Mouse (Mus musculus): ENCODE data around the gene Ccer2.
A peak's percentile ranks its signal among the peaks of the same experiment; 100 is the strongest.

Gene Ccer2

DNA sequence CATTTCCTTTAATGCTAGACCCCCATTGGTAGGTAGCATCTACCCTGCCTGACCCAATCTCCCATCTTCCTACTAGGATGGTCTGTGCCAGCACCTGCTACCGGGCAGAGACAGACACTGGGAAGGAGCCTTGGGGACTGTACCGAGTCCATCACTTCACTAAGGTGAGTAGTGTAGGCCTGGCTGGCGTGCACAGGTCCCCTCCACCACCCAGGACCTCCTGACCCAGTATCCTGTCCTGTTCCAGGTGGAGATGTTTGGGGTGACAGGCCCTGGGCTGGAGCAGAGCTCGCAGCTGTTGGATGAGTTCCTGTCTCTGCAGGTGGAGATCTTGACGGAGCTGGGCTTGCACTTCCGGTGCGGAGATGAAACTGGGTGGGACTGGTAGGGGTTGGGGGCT lies 6.0 kb upstream of the Ccer2 start:
- DNase-seq (ENCODE audit: low read depth, low spot score): no peak

GRCm38 (mm10) chr7:28758623-28759022 lies 2.6 kb downstream of the Ccer2 start:
- no peak for DNase-seq (ENCODE audit: low read depth, low spot score)

- no peak for DNase-seq (ENCODE audit: low read depth, low spot score)
Observed at GRCm38 (mm10) chr7:28761907-28762306, 5.9 kb downstream of the Ccer2 start.

GRCm38 (mm10) chr7:28765211-28765610 lies 9.2 kb downstream of the Ccer2 start:
- no peak for DNase-seq (ENCODE audit: low read depth, low spot score)

GRCm38 (mm10) chr7:28766173-28766879 lies 10.4 kb downstream of the Ccer2 start, which contains the start of gene Sirt2:
Gene Sirt2 (plus strand): TSS chr7:28766735.
- peak; percentile 98 for DNase-seq (ENCODE audit: low read depth, low spot score)

GRCm38 (mm10) chr7:28766910-28767309 lies 10.9 kb downstream of the Ccer2 start:
- no peak for DNase-seq (ENCODE audit: low read depth, low spot score)

DNA sequence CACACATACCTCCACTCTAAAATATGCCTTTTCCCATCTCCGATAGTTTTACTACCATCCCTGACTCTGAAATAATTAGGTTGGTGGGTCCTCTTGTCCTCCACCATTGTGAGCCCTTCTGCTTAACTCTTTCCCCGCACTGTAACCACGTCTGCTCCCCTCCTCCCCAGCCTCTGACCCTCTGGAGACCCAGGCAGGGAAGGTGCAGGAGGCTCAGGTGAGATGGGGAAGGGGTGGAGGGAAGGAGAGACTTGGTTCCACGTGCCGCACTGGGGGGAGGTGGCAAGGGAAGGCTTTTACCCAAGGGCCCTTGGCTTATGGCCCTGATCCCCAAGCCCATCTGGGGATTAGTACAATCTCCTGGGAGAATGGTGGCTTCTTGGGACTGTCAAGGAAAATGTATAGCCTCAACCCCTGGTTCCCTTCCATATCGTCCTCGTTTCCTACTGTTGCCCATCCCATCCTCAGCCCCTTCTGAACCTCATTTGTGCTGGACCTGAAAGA lies 11.5 kb downstream of the Ccer2 start, which contains the start of gene Nfkbib:
TSS of gene Nfkbib (minus strand) at position 51 of the 504 bp plus-strand sequence.
- no peak for DNase-seq (ENCODE audit: low read depth, low spot score)

- no peak for DNase-seq (ENCODE audit: low read depth, low spot score)
Observed at GRCm38 (mm10) chr7:28769414-28769958, 13.5 kb downstream of the Ccer2 start.

- no peak for DNase-seq (ENCODE audit: low read depth, low spot score)
Observed at GRCm38 (mm10) chr7:28770309-28770708, 14.3 kb downstream of the Ccer2 start.

DNA sequence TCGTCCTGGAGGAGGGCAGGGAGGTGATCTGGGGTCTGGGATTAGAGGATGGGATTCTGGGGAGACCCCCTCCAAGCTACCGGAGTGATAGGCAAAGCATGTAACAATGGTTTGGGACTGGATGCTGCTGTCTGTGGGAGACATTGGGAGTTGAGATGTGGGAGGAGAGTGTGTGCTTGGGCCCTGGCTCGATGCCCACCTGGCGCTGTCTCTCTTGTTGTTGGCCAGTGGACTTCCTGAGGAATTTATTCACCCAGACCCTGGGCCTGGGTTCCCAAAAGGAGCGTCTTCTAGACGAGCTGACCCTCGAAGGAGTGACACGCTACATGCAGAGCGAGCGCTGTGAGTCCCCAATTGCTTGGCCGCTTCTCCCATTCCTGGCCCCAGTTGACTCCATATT lies 15.9 kb downstream of the Ccer2 start:
- no peak for DNase-seq (ENCODE audit: low read depth, low spot score)

DNA sequence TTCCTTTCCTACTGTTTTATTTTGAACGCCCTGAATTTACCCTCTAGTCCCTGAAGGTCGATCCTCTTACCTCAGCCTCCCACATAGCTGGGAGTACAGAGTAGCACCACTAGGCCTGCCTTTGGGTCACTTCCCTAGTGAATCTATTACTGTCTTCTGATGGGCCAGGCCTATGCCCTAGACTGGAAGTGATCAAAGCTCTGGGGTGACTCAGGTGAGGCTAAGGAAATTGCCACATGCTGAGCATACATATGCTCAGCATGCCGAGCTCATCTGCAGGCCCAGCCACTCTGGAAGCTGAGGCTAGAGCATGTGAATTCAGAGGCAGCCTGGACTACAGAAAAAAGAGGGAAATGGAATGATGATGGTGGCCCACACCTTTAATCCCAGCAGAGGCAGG lies 17.2 kb downstream of the Ccer2 start:
- DNase-seq (ENCODE audit: low read depth, low spot score): no peak

- no peak for DNase-seq (ENCODE audit: low read depth, low spot score)
Observed at GRCm38 (mm10) chr7:28774164-28774563, 18.2 kb downstream of the Ccer2 start.

DNA sequence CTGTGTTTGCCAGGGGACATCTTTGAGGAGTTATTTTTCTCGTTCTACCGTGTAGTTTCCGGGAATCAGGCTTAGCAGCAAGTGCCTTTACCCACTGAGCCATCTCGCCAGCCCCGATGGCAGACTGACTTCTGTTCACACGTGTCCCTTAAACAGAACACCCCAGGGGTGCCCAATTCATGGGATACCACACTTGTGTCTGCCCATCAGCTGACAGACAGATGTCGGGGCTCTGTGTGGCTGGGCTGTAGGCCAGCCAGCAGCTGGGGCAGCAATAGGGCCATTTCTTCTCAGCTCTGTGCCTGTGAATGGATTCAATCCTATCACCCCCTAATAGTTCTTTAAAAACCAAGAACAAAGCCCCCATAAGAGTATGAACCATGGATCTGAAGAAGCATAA lies 19.2 kb downstream of the Ccer2 start:
- no peak for DNase-seq (ENCODE audit: low read depth, low spot score)

- no peak for DNase-seq (ENCODE audit: low read depth, low spot score)
Observed at GRCm38 (mm10) chr7:28778825-28779224, 22.9 kb downstream of the Ccer2 start.

- peak; percentile 87 for DNase-seq (ENCODE audit: low read depth, low spot score)
Observed at GRCm38 (mm10) chr7:28780067-28780658, 24.2 kb downstream of the Ccer2 start.

DNA sequence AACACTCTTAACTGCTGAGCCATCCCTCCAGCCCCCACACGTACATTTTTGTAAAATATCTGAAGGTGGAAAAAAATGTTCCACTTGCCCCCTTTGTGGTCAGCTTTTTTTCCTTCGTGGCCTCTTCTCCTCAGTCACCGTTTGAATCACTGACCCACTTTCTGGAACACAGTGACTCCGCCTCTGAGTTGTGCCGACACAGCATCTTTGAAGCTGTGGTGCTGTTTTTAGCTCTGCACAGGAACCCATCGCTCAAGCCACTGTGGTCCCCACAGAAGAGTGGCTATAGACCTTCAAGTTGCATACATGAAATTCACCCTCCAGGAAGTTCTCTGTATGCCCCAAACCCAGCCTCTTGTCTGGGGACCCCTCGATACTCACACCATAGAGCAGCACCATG lies 24.9 kb downstream of the Ccer2 start:
- no peak for DNase-seq (ENCODE audit: low read depth, low spot score)

- no peak for DNase-seq (ENCODE audit: low read depth, low spot score)
Observed at GRCm38 (mm10) chr7:28781261-28781663, 25.3 kb downstream of the Ccer2 start.

GRCm38 (mm10) chr7:28785161-28785560 lies 29.2 kb downstream of the Ccer2 start:
- no peak for DNase-seq (ENCODE audit: low read depth, low spot score)

DNA sequence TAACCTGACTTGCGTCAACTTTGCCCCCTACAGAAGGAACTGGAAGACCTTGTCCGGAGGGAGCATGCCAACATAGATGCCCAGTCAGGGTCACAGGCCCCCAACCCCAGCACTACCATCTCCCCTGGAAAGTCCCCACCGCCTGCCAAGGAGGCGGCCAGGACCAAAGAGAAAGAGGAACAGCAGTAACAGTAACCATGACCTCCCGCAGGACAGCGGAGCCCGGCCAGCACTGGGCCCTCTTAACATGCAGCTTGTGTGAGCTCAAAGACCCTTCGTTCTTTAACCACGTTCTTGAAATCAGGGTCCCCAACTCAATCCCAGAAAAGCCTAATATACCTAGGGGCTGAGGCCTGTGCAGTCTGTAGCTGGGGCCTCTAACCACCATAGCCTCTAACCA lies 31.9 kb downstream of the Ccer2 start:
- no peak for DNase-seq (ENCODE audit: low read depth, low spot score)

- DNase-seq (ENCODE audit: low read depth, low spot score): no peak
Observed at GRCm38 (mm10) chr7:28788307-28789195, 32.6 kb downstream of the Ccer2 start, which contains the start of gene Rinl. Gene Rinl (plus strand): TSS chr7:28788969.

- DNase-seq (ENCODE audit: low read depth, low spot score): no peak
Observed at GRCm38 (mm10) chr7:28789235-28789634, 33.3 kb downstream of the Ccer2 start.

All from mesoderm, embryonic 11.5 days (tissue).